Mouse (Mus musculus) thymus, postnatal 14 days (tissue): ENCODE results near the gene Alox8.

ENCODE experiments used
- DNase-seq: peaks from one replicate; pipeline ENCODE4 v3.0.0; 2021

Alox8 gene

DNA sequence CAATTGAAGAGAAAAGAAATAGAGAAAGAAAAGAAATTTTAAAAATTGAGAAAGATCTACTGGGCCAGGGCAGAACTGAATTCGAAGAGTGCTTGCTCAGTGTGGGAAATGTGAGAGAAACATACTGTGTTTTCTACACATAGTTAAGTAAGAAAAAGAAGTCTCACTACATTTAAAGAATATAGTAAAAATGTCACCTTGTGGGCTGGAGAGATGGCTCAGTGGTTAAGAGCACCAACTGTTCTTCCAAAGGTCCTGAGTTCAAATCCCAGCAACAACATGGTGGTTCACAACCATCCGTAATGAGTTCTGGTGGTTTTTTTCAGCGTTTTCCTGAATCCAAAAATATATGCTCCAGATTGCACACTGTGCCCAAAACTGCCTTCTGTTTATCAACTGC lies 19.1 kb downstream of the Alox8 start:
- no peak for DNase-seq

DNA sequence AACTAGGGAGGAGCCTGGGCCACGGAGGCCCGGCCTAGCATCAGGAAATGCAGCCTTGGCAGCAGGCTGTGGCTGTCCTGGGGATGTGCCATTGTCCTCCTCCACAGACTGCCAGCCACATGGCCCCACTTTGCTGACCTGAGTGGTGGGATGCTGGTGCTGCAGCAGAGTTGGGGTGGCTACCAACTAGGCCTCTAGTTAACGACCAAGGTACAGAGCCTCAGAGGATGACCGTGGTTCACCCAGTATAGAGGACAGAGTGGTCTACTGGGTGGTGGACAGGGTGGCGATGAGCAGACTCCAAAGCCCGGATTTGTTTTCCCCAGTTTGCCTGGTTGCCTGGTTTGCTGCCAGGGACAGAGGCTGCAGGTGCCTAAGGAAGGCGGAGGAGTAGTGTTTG lies 22.9 kb downstream of the Alox8 start:
- DNase-seq, result no peak

DNA sequence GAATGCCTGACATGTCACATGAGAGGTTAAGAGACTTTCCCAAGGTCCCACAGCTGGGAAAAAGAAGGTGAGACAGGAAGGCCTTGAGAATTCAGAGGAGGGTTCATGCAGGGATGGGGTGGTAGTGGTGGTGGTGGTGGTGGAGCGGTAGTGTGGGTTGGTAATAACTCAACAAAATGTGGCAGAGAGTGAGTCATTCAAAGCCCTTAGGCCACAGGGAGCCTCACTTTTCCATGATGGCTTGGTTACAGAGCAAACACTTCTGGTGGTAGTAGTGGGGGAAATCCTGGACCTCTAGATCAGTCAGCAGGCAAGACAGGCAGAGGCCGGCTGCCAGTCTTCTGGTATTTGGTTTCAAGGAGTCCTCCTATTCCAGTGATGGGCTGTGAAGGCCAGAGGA lies 25.0 kb downstream of the Alox8 start:
- DNase-seq, result no peak

DNA sequence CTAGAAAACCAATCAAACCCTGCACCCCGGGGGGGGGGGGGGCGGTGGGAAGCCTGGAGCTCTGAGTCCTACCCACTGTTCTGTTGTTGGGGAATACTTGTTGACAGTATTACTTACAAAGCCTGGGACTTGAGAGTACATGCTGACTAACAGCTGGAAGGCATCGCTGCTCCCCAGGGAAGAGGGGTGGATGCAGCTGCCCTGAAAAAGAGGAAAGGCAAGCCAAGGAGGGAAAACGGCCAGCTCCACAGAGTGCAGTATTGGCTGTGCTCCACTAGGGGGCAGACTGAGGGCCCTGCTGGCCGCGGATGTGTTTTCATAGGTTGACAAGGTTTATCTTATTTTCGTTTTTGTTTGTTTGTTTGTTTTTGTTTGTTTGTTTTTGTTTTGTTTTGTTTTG lies 26.0 kb downstream of the Alox8 start:
- peak; percentile 44 for DNase-seq

DNA sequence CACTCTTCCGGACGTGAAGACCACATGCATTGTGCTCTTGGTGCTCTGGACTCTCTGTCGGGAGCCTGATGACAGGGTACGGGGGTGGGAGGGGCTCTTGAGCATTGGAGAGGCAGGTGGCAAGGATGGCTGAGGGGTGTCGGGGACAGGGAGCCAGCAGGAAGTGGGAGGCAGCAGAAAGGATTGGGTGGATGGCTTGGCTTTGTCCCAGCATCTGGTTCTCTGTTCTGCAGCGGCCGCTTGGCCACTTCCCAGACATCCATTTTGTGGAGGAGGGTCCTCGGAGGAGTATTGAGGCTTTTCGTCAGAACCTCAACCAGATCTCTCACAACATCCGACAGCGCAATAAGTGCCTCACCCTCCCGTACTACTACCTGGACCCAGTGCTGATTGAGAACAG lies 28.3 kb downstream of the Alox8 start:
- no peak for DNase-seq

DNA sequence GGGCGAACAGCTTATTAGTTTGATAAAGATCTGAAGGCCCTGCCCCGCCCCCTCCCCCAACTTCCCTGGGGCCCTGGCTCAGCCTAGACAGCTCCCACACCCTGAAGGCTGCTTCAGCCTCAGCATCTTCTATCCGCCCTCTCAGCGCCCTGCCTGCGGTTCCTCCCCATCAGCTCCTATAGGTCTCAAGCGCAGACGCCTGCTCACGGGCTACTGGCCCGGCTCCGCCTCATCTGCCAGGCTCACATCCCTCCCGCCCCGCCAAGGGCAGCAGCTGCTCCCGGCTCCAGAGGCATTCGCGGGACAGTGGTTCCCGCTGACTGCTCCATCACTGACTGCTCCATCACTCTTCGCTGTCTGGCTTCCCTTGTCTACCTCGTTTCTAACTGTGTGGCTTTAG lies 40.8 kb downstream of the Alox8 start, which contains the start of gene Alox12b:
TSS of gene Alox12b (plus strand) at position 190 of the 400 bp plus-strand sequence.
- no peak for DNase-seq

DNA sequence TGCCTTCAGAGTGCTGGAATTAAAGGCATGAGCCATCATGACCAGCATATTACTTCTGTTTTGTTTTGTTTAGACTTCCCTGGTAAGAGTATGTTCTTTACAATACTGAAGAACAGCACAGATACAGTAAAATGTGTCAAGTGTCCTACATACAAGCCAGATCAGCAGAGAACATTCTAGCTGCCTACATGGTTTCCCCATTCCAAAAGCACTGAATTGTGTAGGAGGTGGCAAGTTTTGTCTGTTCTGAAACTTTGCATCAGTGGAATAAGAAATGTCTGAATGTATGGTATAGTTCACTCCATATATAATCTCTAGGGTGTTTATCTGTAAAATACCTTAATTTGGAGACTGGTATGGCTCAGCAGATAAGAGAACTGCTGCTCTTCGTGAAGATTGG lies 42.3 kb downstream of the Alox8 start:
- no peak for DNase-seq

DNA sequence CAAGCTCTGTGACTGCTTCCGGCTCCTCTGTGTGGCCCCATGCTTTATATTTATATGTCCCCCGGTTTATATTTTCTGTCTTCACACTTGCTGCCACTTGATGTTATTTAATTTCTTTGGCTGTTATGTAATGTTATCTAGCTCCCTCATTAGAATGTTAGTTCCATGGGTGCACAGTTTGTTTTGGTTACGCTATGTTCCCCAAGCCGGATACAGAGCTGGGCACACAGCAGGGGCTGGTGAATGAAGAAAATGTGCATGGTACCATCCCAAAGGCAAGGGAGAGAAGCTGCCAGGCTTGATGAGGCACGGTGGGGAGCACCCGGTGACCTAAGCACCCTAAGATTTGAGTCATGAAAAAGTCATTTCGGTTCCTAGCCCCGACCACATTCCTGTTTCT lies 43.8 kb downstream of the Alox8 start:
- DNase-seq, result no peak

DNA sequence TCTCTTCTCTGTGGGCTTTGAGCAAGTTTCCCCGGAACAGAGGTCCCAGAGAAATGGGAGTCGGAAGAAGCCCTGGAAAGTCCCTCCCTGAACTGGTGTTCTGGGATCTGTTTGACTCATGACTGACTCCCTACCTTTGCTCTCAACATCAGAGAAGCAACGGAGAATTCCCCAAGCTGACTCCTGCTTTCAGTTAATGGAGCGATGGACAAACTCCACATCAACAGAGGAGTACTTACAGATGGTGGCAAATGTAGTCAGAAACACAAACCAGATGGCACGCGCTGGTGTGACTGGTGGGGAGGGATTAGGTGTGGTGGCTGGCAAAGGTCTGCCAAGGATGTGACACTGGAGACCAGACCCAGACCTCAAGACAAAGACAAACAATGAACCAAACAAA lies 46.6 kb downstream of the Alox8 start:
- DNase-seq, result no peak

DNA sequence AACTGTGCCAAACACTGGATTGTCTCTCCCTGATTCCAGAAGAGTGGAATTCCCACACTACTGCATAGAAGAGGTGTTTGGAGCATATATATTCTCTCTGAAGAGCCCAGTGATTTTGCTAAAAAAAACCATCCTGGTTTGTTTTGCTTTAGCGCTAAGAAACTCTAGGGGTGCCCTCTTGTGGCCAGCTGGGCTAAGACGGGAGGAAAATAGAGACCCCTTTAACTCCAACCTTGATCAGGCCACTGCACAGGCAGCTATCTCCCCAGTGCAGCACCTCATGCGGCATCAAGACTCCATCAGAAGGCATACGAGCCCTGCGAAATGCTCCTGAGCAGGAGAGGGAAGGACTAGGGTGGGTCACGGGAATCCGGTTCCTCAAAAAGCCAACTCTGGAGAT lies 47.2 kb downstream of the Alox8 start:
- peak; percentile 83 for DNase-seq

DNA sequence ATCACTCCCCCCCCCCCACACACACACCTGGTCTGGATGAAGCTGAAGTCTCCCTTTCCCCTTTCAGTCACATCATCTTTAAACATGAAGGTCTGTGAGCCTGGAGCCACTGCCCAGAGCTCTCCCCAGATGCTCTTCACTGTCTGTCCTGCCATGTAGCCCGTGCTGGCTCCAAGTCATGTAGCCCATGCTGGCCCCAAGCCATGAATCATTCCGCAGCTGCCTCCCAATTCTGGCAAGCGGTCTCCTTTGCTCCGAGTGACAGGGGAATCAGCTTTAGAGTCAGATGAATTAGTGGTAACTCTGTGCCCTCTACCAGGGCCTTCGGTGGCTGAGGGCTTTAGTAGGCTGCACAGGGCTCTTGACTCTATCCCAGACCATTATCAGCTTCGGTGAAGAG lies 47.9 kb downstream of the Alox8 start:
- DNase-seq, result no peak

DNA sequence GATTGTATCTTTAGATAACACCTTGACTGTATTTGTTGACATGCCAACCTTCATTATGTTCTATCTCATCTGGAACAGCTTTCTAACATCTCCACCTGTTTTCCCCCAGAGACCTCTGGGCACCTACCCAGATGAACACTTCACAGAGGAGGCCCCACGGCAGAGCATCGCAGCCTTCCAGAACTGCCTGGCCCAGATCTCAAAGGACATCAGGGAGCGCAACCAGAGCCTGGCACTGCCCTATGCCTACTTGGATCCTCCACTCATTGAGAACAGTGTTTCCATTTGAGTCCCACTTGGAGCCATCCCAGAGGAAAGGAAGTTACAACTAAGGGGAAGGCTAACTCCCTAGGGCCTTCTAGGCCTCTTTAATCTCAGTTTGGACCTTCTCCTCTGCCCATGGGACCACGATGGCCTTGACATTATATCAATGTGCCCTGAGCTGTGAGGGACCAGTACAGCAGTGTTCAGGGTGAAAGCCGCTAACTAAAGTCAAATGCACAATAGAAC lies 49.1 kb downstream of the Alox8 start:
- no peak for DNase-seq

DNA sequence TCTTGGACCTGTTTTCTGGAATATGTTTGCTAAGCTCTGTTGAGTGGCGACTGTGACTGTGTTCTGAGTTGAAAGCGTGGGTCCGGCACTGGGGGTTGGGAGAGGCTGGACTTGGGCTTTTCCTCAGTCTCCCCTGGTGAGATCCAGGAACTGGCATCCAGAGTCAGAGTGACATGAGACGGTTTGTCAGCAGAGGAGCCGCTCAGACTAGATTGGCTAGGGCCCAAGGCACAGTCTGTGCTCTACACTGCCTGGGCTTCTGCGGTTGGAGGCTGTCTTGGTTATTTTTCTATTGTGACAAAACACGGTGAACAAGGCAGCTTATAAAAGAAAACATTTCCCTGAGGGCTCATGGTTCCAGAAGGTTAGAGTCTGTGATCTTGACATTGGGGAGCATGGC lies 50.1 kb downstream of the Alox8 start:
- DNase-seq, result no peak

DNA sequence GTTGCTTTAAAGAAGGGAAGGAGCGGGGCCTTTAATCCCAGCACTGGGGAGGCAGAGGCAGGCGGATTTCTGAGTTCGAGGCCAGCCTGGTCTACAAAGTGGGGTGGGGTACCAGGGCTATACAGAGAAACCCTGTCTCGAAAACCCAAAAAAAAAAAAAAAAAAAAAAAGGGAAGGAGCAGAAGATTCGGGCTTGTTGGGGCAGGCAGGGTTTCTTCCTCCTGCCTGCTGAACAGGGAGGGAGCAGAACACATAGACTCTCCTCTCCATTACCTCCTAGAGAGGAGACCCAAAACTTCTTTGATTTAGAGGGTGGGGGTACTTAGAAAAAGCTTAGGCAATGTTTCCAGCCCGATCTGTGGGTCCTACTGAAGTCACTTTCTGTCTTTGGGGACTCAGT lies 62.3 kb downstream of the Alox8 start:
- DNase-seq, result no peak

DNA sequence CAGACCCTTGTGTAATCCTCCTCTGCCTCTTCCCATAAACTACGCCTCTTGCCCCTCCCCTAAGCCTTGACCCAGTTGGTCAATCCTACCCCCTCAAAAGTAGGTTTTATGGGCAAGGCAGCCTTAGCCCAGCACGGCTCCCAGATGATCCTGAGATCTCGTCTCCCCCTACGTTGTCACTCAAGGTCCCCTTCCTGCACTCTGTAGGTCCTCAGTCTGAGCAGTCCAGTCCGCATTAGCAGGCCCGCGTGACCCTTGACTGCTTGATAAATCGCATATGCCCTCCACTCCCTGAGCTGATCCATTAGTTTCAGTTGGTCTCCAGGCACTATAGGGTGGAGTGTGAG lies 63.0 kb downstream of the Alox8 start:
- DNase-seq, result no peak
